Mouse (Mus musculus) lung, adult 2 months (tissue): ENCODE results near the gene BC004004. TPM values are rescaled to one million over a fixed set of nuclear protein-coding genes. Genes with fewer than 3 reads are reported as not detected.
"Not testable (repeated sequence)": the region's sequence is repeated elsewhere in the genome, so short reads cannot be mapped to it uniquely, and the experiment has no call there.

Experiments used
- DNase-seq: peaks from one replicate; pipeline ENCODE4 v3.0.0; 2022
- H3K4me1 ChIP-seq: fragments of 200-500 bp; 2 replicates; pipeline ENCODE4 v1.6.1; 2011; ENCODE audit warnings: low read length; ENCODE audit not compliant: control insufficient read depth, insufficient read depth
- H3K4me3 ChIP-seq: fragments of 200-500 bp; replicated peaks from 2 replicates; pipeline ENCODE3; 2011; ENCODE audit warnings: low read depth, mild to moderate bottlenecking, control low read depth, low read length; ENCODE audit errors: extremely low read depth
- CTCF ChIP-seq: fragments of 200-500 bp; IDR thresholded peaks from 2 replicates; pipeline ENCODE4 v1.5.1; 2011; ENCODE audit warnings: mild to moderate bottlenecking, low read length, control low read depth; ENCODE audit not compliant: insufficient read depth
- POLR2A ChIP-seq: fragments of 200-500 bp; IDR thresholded peaks from 2 replicates; pipeline ENCODE4 v1.6.1; 2011; ENCODE audit warnings: low read depth, mild to moderate bottlenecking, control low read depth, low read length, borderline replicate concordance; ENCODE audit errors: extremely low read depth
- WGBS: fragments of 180-500 bp; shearing (Covaris S2); methylation state at CpG from one replicate; pipeline ENCODE4 v1.1.7; 2018; 5-methylcytosine and 5-hydroxymethylcytosine counted together
- polyA plus RNA-seq: library from polyadenylated mRNA; depleted of rRNA; stranded (reverse); fragments of >200 nt; gene quantifications from 2 replicates; pipeline ENCODE4 v1.2.3, GENCODE M21; 2012

BC004004 gene
- polyA plus RNA-seq, 1 experiment = 70.8 TPM

DNA sequence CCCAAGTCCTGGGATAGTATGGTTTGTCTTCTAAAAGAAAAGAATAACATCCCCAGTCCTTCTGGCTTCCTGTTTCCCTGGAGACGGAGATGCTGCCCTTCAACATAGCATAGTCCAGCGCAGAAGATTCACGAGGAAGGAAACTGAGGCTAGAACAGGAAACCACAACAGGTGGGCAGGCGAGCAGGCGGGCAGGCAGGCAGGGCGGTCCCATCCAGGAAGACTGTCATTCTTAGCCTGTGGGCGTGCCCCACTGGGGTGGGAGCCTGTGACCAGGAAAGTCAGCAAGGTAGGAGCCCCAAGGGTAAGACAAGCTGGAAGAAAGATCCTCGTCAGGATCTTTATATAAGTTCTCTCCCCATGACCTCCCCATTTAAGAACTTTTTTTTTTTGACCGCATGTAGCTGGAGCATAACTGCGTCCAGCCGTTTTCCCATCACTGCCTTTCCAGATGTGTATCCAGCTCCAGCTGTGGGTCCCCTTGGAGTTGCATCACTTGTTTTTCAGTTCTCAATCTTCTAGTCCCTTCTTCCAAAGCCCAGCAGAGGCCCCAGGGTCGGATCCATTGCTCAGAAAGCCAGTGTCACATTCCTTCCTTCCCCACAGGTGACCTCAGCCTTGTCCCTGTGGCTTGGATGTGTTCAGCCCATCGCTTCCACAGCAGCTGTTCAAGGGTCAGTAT, 35.9 kb downstream of the BC004004 start:
- TF ChIP-seq POLR2A (no peak), CTCF (no peak)
- 30% methylated on average over 13 of the region's 13 CpGs for WGBS
- peaks cover 8% of the 10 kb centered on the region for H3K4me1 ChIP-seq
- no peak overlapping the region for H3K4me3 ChIP-seq
- DNase-seq = no peak

DNA sequence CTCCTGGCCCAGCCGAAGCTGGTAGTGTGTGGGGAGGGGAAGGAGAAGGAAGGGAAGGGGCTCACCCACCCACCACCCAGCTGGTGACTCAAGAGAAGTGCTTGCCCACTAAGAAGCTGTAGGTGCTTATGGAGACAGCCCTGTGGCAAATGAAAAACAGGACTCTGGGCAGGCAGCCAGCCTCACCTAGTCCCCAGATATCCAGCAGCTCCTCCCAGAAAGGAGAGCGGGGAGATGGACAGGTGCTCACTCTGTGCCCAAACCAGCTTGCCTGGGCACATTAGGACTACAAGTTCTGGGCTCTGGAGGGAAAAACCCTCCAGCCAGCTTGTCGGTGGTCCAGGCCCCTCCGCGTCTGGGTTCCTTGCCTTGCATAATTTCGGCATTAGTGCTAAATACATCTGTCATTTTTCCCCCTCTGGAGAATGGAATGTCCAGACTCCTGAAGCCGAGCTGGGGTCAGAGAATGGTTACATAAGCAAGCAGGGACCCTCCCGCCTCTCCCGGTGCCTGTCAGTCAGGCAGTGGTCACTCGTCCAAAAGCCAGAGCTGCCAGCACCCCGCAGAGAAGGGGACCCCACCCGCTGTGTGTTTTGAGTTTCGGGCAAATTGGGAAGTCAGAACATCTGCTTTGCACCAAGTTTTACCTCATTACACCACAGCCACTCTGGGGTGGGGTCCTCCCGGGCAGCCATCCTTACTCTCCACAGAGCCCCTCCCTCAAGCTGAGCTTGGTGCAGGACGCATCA, 36.6 kb downstream of the BC004004 start:
- WGBS = 22% methylated on average over 15 of the region's 15 CpGs
- H3K4me3 ChIP-seq = no peak overlapping the region
- DNase-seq = no peak
- TF ChIP-seq POLR2A (no peak), CTCF (no peak)
- peaks cover 8% of the 10 kb centered on the region for H3K4me1 ChIP-seq

DNA sequence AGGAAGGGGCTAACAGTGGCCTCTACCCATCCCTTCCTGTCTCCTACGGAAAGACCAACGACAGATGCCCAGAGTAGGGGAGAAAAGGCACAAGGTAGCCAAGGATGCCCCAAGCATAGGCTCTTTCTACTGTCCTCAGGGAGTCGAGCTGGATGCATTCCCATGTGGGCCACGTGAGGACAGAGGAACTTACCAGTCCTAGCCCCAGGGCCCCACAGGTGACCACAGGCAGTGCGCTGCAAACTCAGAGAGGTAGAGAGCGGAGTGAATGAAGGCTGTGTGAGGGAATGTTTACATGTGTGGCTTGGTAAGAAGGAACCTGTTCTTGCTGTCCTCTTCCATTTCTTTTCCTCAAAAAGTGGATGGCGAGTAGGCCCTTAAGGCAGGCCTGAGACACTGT, 37.3 kb downstream of the BC004004 start:
- Histone ChIP-seq H3K4me3 (no peak overlapping the region), H3K4me1 (peaks cover 8% of the 10 kb centered on the region)
- TF ChIP-seq CTCF = no peak
- TF ChIP-seq POLR2A = no peak
- no peak for DNase-seq
- 45% methylated on average over 7 of the region's 7 CpGs for WGBS

DNA sequence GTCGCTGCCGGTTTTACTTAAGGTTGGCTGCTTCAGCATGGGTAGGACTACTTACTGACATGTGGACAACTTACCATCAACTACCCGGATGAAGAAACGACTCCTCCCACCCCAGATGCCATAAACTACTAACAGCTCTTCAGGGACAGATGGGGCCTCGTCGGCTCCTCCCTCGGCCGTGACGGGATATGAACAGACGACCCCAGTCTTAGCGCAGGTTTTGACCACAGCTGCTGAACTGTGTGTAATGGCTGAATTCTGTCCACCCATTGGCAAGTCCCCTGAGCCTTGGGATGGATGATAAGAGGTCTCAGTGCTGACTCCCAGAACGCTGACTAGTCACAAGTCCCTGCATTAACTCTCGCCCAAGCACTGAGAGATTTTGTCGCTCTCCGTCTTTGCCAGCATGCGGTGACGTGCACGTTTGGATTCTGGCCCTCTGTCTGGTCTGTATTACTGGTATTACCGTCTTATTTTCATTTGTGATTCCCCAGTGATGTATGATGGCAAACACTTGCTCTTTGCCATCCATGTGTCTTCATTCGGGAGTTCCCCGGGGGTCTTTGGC, 41.6 kb downstream of the BC004004 start:
- TF ChIP-seq POLR2A = no peak
- no peak for TF ChIP-seq CTCF
- DNase-seq = no peak
- Histone ChIP-seq H3K4me3 (no peak overlapping the region), H3K4me1 (peaks cover 6% of the 10 kb centered on the region; the same call in 1 of the 2 replicates)
- WGBS = 73% methylated on average over 21 of the region's 21 CpGs

DNA sequence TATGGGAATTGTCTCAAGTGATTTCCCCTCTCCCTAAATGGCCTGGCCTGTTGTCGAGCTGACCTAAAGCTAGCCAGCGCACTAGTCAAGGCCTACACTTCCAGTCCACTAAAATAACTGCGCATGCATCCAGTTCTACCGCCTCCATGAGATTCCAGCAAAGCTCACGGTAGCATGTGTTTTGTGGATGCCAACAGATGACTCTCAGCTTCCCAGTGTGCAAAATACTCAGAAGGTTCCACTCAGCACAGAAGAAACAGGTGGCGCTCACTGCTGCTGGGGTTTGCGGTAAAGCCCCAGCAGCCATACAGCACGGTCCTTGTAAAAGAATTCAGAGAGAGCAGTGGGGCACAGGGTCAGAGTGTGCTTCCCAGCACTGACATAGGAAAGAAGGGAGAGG, 43.0 kb downstream of the BC004004 start:
- TF ChIP-seq POLR2A = no peak
- Histone ChIP-seq H3K4me1 (no peaks in the 10 kb centered on the region), H3K4me3 (no peak overlapping the region)
- 93% methylated on average over 8 of the region's 8 CpGs for WGBS
- no peak for DNase-seq

DNA sequence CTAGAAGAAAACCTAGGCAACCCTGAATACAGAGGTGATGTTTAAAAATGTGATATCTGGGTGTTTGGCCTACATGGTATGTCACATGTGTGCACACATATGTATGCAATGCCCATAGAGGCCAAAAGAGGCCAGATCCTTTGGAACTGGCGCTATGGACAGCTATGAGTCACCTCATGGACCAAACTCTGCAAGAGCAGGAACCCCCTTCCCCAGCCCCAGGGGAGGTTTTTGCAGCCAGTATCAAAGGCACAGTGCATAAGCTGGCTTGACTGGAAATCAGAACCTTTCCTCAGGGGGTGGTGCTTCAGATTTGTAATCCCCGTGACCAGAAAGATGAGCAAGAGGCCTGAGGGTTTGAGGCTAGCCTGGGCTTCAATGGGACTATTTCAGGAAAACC, 43.5 kb downstream of the BC004004 start:
- DNase-seq = no peak
- no peak overlapping the region for H3K4me3 ChIP-seq
- TF ChIP-seq CTCF (no peak), POLR2A (no peak)
- no peaks in the 10 kb centered on the region for H3K4me1 ChIP-seq
- 94% methylated on average over 2 of the region's 2 CpGs for WGBS

DNA sequence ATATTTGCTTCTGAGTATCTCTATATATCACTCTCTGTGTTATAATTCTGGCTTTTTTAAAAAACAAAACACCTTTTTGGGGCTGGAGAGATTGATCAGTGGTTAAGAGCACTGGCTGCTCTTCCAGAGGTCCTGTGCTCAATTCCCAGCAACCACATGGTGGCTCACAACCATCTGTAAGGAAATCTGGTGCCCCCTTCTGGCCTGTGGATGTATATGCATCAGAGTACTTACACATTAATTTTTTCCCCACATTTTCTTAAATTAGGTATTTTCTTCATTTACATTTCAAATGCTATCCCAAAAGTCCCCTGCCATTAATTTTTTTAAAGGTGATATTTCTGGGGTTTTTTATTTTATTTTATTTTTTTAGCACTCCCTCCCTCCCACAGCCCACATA, 44.7 kb downstream of the BC004004 start:
- no peak for DNase-seq
- H3K4me1 ChIP-seq = no peaks in the 10 kb centered on the region
- H3K4me3 ChIP-seq = no peak overlapping the region
- TF ChIP-seq CTCF (no peak), POLR2A (no peak)

DNA sequence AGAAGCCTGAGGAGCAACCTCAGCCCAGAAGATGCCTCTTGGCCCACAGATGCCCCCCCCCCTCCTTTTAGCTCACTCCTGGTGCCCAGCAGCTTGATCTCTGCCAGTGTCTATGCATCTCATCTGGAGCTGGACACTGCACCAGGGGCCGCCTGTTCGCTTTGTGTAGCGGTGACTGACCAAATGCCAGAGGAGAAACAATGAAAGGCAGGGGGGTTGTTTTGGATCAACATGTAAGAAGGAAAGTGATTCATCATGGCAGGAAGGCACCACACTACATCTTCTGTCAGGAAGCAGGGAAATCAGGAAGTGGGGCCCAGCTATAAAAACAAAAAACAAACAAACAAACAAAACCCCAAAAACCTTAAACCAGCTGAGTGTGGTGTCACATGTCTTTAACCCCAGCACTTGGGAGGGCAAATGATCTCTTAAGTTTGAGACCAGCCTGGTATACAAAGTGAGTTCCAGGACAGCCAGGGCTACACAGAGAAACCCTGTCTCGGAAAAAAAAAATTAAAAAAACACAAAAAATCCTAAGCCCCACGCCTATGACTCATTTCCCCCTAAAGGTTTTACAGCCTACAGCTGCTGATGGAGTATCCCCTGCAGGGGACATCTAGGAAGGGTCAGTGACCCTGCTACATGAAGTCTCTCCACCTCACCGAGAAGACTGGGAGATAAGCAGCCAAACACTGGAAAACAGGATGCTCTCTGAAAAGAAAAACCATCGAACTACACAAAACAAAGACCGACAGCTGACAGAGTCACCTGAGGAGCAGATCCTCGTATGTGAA, 47.3 kb downstream of the BC004004 start:
- no peak for DNase-seq
- WGBS = 44% methylated on average over 9 of the region's 9 CpGs
- Histone ChIP-seq H3K4me3 (no peak overlapping the region), H3K4me1 (no peaks in the 10 kb centered on the region)
- no peak for TF ChIP-seq CTCF
- no peak for TF ChIP-seq POLR2A

DNA sequence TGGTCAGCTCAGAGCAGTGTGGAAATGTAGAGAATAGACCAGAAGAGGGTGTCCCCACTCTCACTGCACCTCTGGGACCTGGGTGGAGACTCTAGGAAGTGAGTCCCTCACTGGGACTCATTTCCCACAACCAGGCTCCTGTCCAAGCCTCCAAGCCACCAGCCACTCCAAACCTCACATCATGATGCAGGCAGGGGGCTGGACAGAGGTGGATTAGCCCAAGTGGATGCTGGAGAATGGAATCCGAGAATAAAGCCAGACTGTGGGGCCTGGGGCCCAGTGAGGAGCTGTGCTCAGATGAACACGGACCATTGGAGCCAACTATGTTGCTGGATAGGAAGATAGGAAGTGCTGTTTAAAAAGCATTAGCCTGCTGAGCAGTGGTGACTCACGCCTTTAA, 48.3 kb downstream of the BC004004 start:
- TF ChIP-seq POLR2A = no peak
- TF ChIP-seq CTCF = no peak
- H3K4me1 ChIP-seq = no peaks in the 10 kb centered on the region
- DNase-seq = no peak
- no peak overlapping the region for H3K4me3 ChIP-seq
- WGBS = 78% methylated on average over 3 of the region's 3 CpGs

DNA sequence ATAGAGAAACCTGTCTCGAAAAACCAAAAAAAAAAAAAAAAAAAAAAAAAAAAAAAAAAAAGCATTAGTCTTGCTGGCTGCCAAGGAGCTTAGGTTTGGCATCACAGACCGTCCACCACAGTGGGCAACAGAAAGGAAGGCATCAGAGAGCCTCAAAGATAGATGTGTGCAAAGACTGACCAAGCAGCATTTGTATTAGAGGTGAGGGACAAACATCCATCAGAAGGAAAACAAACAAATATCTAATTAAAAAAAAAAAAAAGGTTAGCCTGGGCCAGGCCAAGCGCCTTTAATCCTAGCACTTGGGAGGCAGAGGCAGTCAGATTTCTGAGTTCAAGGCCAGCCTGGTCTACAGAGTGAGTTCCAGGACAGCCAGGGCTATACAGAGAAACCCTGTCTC, 48.8 kb downstream of the BC004004 start, which contains the start of gene Pi16:
Gene Pi16 (plus strand): TSS at position 301 of the 400 bp plus-strand sequence.
- H3K4me1 ChIP-seq, DNase-seq, H3K4me3 ChIP-seq: not testable (repeated sequence)
- WGBS = 86% methylated on average over 3 of the region's 3 CpGs
